Mouse (Mus musculus) liver, embryonic 16.5 days (tissue): ENCODE results near the gene E030018B13Rik. TPM values are rescaled to one million over a fixed set of nuclear protein-coding genes. Genes with fewer than 3 reads are reported as not detected.

Source experiments
- polyA plus RNA-seq: library from polyadenylated mRNA; unstranded; fragments of >200 nt; fragmentation: Nextera tagmentation; extraction: Ambion mirVana; gene quantifications from 2 replicates; pipeline ENCODE4 v1.2.1, GENCODE M21; 2015

E030018B13Rik gene
- polyA plus RNA-seq, 1 experiment from 2014 or later, result not detected

Other genes starting within 250 kb of the E030018B13Rik start
- gene Klf13, start 22.1 kb downstream of the E030018B13Rik start, polyA plus RNA-seq, result 15.6 and 16.6 TPM in 2 replicates
- gene Trpm1, start 237.0 kb downstream of the E030018B13Rik start, polyA plus RNA-seq, result not detected in 2 replicates